Mouse (Mus musculus) fibroblast of lung, adult 2 months (primary cell): ENCODE measurements around the gene Tex36.

ENCODE experiments used
- DNase-seq: peaks from one replicate; pipeline ENCODE4 v3.0.0-alpha.2; 2011; ENCODE audit warnings: low read depth

Tex36 gene

GRCm38 (mm10) chr7:133602058-133602457, at the start of gene Tex36:
Tex36 (minus strand) TSS chr7:133602158.
- DNase-seq, result no peak

- DNase-seq, result no peak
Measured at GRCm38 (mm10) chr7:133645716-133646115, 43.8 kb upstream of the Tex36 start.

GRCm38 (mm10) chr7:133638821-133639220, 36.9 kb upstream of the Tex36 start:
- no peak for DNase-seq

GRCm38 (mm10) chr7:133638306-133638705, 36.3 kb upstream of the Tex36 start:
- DNase-seq, result peak; percentile 34

DNA sequence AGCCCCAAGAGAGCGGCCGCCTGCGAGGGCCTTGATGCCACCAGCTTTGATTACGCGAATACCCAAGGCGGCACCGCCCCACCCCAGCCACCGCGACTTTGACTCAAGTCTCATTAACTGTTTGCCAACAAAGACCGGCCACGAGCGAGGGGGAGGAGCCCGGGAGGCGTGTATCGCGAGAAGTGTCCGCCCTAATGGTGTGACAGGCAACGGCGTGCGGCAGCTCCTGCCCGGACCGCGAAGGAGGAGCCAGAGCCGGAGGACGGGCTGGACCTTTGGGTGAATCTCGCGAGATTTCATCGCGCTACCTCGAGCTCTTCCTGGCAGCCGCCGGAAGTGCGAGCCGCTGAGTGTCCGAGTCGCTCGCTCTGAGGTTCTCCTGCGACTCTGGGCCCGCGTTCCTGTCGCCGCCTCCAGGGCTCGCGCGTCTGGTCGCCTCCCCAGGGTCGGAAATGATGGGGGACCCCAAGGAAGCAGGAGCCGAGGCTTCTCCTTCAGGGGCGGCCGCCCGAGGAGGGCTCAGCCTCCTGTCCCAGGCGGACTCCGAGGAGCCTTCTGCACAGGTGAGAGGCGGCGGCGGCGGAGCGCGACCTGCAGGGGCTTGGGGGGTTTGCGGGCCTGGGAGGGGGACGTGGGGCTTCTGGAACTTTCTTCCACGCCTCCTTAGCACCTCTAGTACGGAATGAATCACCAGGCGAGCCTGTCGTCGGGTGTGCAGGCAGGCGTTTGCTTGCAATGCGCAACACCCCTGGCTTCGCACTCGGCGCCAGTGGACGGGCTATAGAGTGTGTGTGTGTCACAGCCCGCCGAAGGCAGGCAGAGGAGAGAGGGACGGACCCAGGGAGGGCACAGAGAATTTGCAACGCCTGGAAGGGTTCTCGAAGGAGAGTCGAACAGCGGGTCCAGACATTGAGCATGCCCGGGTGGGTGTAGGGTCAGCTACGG, 35.7 kb upstream of the Tex36 start, which contains the start of gene Edrf1:
Gene Edrf1 (plus strand): TSS at position 183 of the 945 bp plus-strand sequence.
- peak; percentile 99 for DNase-seq

- peak; percentile 79 for DNase-seq
Measured at GRCm38 (mm10) chr7:133636738-133637352, 34.9 kb upstream of the Tex36 start.

DNA sequence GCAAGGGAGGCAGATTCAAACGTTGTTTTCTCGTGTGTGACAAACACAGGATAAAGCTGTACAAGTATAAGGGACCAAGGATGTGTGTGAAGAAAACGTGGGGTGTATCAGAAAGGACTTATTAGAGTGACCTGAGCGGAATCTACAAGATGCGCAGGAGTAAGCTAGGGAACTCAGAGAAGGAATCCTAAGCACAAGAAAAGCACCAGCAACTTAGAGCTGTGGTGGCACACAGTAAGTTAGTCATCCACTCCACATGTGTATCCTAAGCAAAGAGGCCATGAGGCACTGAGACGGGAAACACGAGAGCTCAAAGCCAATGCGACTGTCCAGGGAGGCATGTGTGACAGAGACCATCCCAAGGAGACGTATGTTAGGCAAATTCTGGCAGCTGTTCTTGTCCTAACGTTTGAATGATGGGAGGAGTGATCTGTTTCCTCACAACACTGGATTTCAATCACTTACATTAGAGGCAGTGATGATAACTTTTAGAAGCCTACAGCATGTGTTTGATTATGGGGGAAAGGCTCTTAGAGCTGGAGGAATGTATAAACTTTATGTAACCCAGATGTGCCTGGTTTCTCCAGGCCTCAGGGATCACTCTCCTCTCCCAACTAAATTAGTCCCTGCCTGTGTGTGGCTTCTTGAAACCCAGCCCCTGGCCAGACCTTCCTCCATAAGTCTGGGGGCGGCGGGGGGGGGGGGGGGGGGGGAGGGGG, 33.1 kb upstream of the Tex36 start:
- no peak for DNase-seq

DNA sequence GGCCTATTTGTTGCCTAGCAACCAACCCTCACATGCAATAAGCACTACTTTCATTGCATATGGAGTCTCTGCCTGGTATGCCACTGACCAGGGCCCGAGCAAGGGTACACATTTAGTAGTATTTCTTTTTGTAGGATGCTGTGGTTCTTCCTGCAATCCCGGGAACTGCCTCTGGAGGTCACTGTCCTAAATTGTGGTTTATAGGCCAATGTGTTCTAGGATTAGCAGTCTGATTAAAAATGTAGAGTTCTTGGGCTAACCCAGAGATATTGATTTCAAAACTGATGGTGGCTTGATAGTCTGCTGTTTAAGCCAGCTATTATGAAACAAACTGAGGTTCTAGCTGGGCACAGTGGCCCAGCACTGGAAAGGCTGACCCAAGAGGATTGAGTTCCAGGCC, 30.5 kb upstream of the Tex36 start:
- peak; percentile 15 for DNase-seq

DNA sequence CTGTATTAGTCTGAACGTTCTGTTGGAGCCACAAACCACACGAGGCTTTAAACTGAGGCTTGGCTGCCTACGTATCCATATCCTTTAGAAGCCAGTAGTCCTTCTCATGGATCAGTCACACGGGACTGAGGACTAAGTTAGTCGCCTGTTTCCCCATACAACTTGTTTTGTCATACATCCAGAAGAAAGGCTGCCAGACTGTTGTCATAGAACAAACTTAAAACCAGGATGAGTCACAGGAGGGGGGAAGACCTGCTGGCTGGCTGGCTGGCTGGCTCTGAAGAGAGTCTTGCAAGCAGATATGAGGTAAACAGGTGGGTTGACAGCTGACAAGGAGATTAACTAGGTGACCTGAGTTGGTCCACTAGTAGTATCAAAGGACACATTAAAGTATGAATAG, 28.9 kb upstream of the Tex36 start:
- DNase-seq, result peak; percentile 9

- DNase-seq, result no peak
Measured at GRCm38 (mm10) chr7:133627184-133627936, 25.4 kb upstream of the Tex36 start.

DNA sequence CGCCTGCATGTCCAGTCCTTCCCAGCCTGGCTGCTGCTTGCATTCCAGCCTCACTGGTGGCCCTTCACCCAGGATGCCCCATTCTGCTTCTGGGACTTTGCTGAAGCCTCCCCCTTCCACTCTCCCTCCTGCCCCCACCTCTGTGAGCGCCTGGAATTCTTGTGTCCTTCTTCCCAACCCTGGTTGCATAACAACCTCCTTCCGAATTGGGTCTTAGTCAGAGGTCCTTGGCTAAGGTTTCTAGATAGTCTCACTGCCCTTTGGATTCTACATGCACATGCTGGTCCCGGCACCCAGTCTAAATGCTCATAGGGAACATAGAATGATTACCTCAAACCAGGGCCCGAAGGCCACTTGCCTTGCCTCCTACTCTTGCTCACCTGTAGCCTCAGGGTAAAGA, 21.3 kb upstream of the Tex36 start:
- DNase-seq, result no peak

- DNase-seq, result no peak
Measured at GRCm38 (mm10) chr7:133620721-133621120, 18.8 kb upstream of the Tex36 start.

DNA sequence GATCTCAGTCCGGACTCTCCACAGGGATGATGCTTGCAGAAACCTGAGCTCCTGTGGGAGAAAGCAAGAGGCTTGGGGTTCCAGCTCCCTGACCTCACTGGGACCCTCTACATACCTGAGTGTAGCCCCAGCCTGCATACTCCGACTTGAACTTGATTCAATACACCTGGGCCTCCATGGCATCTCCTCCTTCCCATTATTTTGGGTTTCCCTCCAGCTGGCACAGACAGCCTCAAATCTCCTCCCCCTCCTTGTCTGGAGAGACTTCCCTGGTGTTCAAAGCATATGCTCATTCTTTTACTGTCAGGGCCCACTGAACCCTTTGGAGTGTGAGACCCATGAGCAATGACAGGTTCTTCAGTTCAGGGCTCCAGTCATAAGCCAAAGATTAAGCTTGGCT, 11.0 kb upstream of the Tex36 start:
- DNase-seq, result no peak

GRCm38 (mm10) chr7:133609585-133609984, 7.6 kb upstream of the Tex36 start:
- DNase-seq, result no peak

DNA sequence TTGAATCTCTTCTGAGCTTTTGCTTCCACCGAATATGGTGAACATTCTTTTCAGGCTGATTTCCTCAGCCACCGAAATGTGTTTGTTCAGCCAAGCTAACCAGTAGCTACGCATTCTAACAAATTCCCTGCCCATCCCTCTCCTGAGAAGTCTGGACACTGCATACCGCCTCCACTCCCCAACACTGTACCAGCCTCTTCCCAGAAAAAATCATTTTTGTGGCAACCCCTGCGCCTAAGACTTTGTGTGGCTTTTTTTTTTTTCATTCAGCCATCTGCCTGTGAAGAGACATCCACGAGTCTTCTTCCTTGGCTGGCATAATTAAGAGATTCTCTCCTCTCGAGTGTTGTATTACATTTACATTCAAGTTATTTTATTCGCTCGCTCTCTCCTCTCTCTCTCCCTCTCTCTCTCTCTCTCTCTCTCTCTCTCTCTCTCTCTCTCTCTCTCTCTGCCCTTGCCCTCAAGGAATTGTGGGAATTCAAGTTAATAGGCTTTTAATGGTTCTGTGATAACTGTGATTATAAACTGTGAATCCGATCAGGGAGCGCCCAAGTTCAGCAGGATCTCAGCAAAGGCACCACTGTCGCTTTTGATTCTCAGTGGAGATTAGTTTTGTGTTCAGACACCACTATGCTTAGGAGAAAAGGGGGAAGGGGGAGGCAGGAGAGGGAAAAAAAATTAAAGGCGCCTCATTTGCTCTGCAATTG, 6.8 kb upstream of the Tex36 start:
- no peak for DNase-seq

DNA sequence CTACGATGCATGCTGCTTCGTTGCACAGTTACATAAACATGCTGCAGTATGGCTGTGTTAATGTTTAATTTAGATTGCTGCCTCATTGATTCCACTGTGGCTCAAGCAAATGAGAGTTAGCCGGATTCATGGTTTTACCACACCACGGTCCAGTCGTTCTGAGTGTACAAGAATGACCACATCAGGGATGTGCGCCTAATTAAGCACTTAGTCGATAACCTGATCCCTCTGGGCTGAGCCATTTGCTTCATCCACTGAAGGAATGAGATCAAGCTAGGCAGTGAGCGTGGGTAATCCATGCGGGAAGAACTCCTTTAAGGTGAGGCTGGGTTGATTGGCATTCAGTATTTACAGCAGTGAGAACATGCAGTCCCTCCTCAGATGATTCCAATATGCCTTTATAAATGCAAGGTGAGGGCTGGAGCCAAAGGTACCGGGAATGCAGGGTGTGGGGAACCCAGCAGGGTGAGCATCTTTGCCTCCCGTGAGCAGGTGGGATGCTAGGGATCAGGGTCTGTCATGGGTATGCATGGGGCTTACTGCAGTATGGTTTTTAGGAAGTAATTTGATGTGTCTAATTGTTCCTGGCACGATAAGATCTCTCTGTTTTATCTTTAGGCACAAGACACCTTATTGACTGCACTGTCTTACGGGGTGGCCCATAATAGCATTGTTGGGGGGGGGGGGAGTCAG, 6.1 kb upstream of the Tex36 start:
- DNase-seq, result no peak

- DNase-seq, result no peak
Measured at GRCm38 (mm10) chr7:133607331-133607730, 5.4 kb upstream of the Tex36 start.

GRCm38 (mm10) chr7:133604427-133605081, 2.6 kb upstream of the Tex36 start:
- no peak for DNase-seq

GRCm38 (mm10) chr7:133603156-133603555, 1.2 kb upstream of the Tex36 start:
- DNase-seq, result no peak

DNA sequence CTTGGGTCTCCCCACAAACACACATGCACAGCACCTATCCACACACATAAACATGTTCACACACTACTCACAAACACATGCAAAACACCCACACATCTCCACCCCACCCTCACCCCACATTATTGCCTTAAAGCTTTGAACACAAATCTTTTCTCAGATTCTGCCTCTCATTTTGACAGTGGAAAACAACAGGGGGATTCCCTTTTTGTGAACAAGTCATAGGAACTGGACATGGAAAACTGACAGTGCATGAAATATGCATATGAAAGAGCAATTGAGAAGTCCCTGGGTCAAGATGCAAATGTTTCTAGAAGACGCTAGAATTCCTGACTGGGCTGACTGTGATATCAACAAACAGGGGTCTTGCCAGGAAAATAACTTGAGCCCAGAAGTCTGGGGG, 1.4 kb downstream of the Tex36 start:
- no peak for DNase-seq
